Mouse (Mus musculus) gastrocnemius, postnatal 14 days (tissue): ENCODE measurements at regions not wholly inside any gene's neighbourhood (a gene's known extent, or its start where the extent isn't known, plus 50 kb on each side); places are given as distances from the start of the nearest gene placed in this dataset.
A peak's percentile ranks its signal among the peaks of the same experiment; 100 is the strongest.

Experiments
- DNase-seq: peaks from one replicate; pipeline ENCODE4 v3.0.0; 2021; ENCODE audit warnings: mixed read lengths
- intact Hi-C: fragments of 180-260 bp; cut with DNase I; formaldehyde crosslinking; loops from one replicate; pipeline ENCODE4 v1.15.1; 2025; ENCODE audit warnings: low total_unique reads

- intact Hi-C loops = no loop called here
- no peak for DNase-seq
These were observed 73.7 kb upstream of the 1700021F07Rik start for GRCm38 (mm10) chr2:173448546-173449187.

GRCm38 (mm10) chr2:173449198-173449597 lies 73.2 kb upstream of the 1700021F07Rik start:
- DNase-seq = no peak
- intact Hi-C loops = no loop called here

GRCm38 (mm10) chr2:173451993-173452481 lies 70.3 kb upstream of the 1700021F07Rik start:
- no peak for DNase-seq
- intact Hi-C loops = loop anchor here (5.0 to 10.0 kb wide), 2 partner anchors 157 to 220 kb away; no protein-coding TSS in a partner anchor

- intact Hi-C loops = loop anchor here (5.0 to 10.0 kb wide), 2 partner anchors 158 to 220 kb away; no protein-coding TSS in a partner anchor
- DNase-seq = peak; percentile 2
These were observed 69.6 kb upstream of the 1700021F07Rik start for GRCm38 (mm10) chr2:173452800-173453199.

- peak; percentile 48 for DNase-seq
- intact Hi-C loops = loop anchor here (5.0 to 10.0 kb wide), 2 partner anchors 159 to 221 kb away; no protein-coding TSS in a partner anchor
These were observed 68.6 kb upstream of the 1700021F07Rik start for GRCm38 (mm10) chr2:173453569-173454405.

GRCm38 (mm10) chr2:173454741-173455140 lies 67.6 kb upstream of the 1700021F07Rik start:
- intact Hi-C loops = loop anchor here (5.0 to 10.0 kb wide), 2 partner anchors 160 to 222 kb away; no protein-coding TSS in a partner anchor

GRCm38 (mm10) chr2:173455216-173455615 lies 67.2 kb upstream of the 1700021F07Rik start:
- DNase-seq = no peak
- intact Hi-C loops = loop anchor here (10.0 kb wide), 1 partner anchor 160 kb away; no protein-coding TSS in a partner anchor

More at GRCm38 (mm10) chr2:173454741-173455140, 67.6 kb upstream of the 1700021F07Rik start:
- no peak for DNase-seq

GRCm38 (mm10) chr2:173456083-173456482 lies 66.3 kb upstream of the 1700021F07Rik start:
- DNase-seq = no peak
- intact Hi-C loops = loop anchor here (10.0 kb wide), 1 partner anchor 161 kb away; no protein-coding TSS in a partner anchor

- DNase-seq = no peak
- intact Hi-C loops = loop anchor here (10.0 kb wide), 1 partner anchor 162 kb away; no protein-coding TSS in a partner anchor
These were observed 65.3 kb upstream of the 1700021F07Rik start for GRCm38 (mm10) chr2:173456924-173457623.

GRCm38 (mm10) chr2:173457624-173458320 lies 64.6 kb upstream of the 1700021F07Rik start:
- DNase-seq = no peak
- intact Hi-C loops = loop anchor here (10.0 kb wide), 1 partner anchor 163 kb away; no protein-coding TSS in a partner anchor

- DNase-seq = no peak
- intact Hi-C loops = loop anchor here (10.0 kb wide), 1 partner anchor 164 kb away; no protein-coding TSS in a partner anchor
These were observed 63.5 kb upstream of the 1700021F07Rik start for GRCm38 (mm10) chr2:173458861-173459260.

GRCm38 (mm10) chr2:173463313-173463712 lies 59.1 kb upstream of the 1700021F07Rik start:
- no peak for DNase-seq

GRCm38 (mm10) chr2:173464562-173464961 lies 57.8 kb upstream of the 1700021F07Rik start:
- DNase-seq = no peak
- intact Hi-C loops = no loop called here

More at GRCm38 (mm10) chr2:173463313-173463712, 59.1 kb upstream of the 1700021F07Rik start:
- intact Hi-C loops = no loop called here

- intact Hi-C loops = no loop called here
These were observed 57.3 kb upstream of the 1700021F07Rik start for GRCm38 (mm10) chr2:173465006-173465620.

GRCm38 (mm10) chr2:173468136-173468535 lies 54.2 kb upstream of the 1700021F07Rik start:
- no peak for DNase-seq
- intact Hi-C loops = no loop called here

More at GRCm38 (mm10) chr2:173465006-173465620, 57.3 kb upstream of the 1700021F07Rik start:
- DNase-seq = no peak

GRCm38 (mm10) chr2:173469756-173470155 lies 52.6 kb upstream of the 1700021F07Rik start:
- intact Hi-C loops = no loop called here

More at GRCm38 (mm10) chr2:173469756-173470155, 52.6 kb upstream of the 1700021F07Rik start:
- DNase-seq = no peak
